9 mouse cellular contexts compared by ENCODE assay signal in the genomic region with DNA sequence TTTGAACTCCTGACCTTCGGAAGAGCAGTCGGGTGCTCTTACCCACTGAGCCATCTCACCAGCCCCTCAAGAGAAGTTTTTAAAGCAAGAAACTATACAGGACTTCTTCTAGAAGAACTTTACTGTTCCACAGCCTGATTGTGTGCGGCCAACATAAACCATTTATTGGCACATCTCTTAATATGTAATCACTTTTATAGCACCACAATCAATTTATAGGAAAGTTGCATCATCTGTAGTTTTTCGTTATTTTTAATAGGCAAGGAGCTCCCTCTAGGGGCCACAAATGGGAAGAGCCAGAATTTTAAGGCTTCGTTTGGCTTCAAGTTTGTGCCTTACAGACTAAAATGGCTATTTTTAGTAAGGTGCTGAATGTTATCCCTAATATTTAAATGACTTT. TPM values are rescaled to one million over a fixed set of nuclear protein-coding genes. Genes with fewer than 3 reads are reported as not detected.
DNase-seq lines count a peak whose midpoint lies in the region; ATAC-seq and TF ChIP-seq lines count a peak whose summit lies in the region.
"Had no signal": no experiment of that assay in that cellular context is flagged by ENCODE, and none has a peak within 500 bp of the region (broad histone marks: within the 10 kb centered on the region; RNA-seq: fewer than 3 reads in every experiment).

No protein-coding gene starts in this region.

- no peaks in the 10 kb centered on the region for H3K4me1 ChIP-seq in heart, embryonic 11.5 days (ENCODE audit: control insufficient read depth, insufficient read depth, low read length)
- H3K4me1 ChIP-seq: limb, embryonic 15.5 days had no signal

- H3K27me3 ChIP-seq in heart, embryonic 11.5 days (ENCODE audit: control insufficient read depth, insufficient read depth, low read length), result no peaks in the 10 kb centered on the region
- H3K27me3 ChIP-seq: limb, embryonic 15.5 days had no signal

- DNase-seq in embryo, embryonic 10.5 days (ENCODE audit: low spot score), result peak; percentile 49
- no peak for DNase-seq in embryo, embryonic 10 days (ENCODE audit: low spot score)
- DNase-seq in left cerebral cortex, adult 2 months (ENCODE audit: extremely low spot score in 1 of 2, low spot score in 2 of 2), result peak in 1 of 2 experiments; percentile 22
- DNase-seq in left cerebral cortex, adult 8-10 months (ENCODE audit: low spot score in 2 of 2), result no peak
- peak; percentile 18 for DNase-seq in CD4-positive helper T cell, adult 2 months (ENCODE audit: low read depth, low spot score)

- peak; percentile 84 for TF ChIP-seq CTCF in left cerebral cortex, adult 2 months (IDR thresholded peaks at IDR 0.05)

- H3K9me3 ChIP-seq in heart, embryonic 11.5 days (replicated peaks; ENCODE audit: control insufficient read depth, low read length), result no peaks in the 10 kb centered on the region
- H3K9me3 ChIP-seq: limb, embryonic 15.5 days had no signal

- H3K36me3 ChIP-seq in heart, embryonic 11.5 days (ENCODE audit: control insufficient read depth, insufficient read depth, low read length), result no peaks in the 10 kb centered on the region

- intact Hi-C loops in left cerebral cortex, adult 2 months (cut with DNase I), result loop anchor here (5.0 kb wide), 1 partner anchor 282 kb away; no protein-coding TSS in a partner anchor

- no peak overlapping the region for H3K4me3 ChIP-seq in left cerebral cortex, adult 2 months
- H3K4me3 ChIP-seq in heart, embryonic 11.5 days (ENCODE audit: low read depth, low read length), result no peak overlapping the region
- H3K4me3 ChIP-seq: limb, embryonic 15.5 days had no signal

- H3K27ac ChIP-seq in left cerebral cortex, adult 2 months, result no peak overlapping the region
- no peak overlapping the region for H3K27ac ChIP-seq in heart, embryonic 11.5 days (ENCODE audit: low read depth, low read length)
- H3K27ac ChIP-seq: limb, embryonic 15.5 days had no signal

- peak; percentile 73 for ATAC-seq in erythroblast, adult 5-6 weeks (replicated peaks; ENCODE audit: low FRiP score, poor library complexity, severe bottlenecking)
- no peak for ATAC-seq in monocyte, adult 5-6 weeks (replicated peaks; ENCODE audit: insufficient number of reproducible peaks, low FRiP score, low TSS enrichment, poor library complexity, severe bottlenecking)
- no peak for ATAC-seq in heart, embryonic 11.5 days (replicated peaks; ENCODE audit: insufficient number of reproducible peaks, low FRiP score, low TSS enrichment)

- no peak overlapping the region for H3K4me2 ChIP-seq in heart, embryonic 11.5 days
- H3K4me2 ChIP-seq: limb, embryonic 15.5 days had no signal

- 50% methylated on average over 5 of the region's 5 CpGs for WGBS in heart, embryonic 11.5 days (ENCODE audit: insufficient replicate concordance)

- H3K9ac ChIP-seq in heart, embryonic 11.5 days (ENCODE audit: low read depth, low read length), result no peak overlapping the region
- H3K9ac ChIP-seq: limb, embryonic 15.5 days had no signal

RNA-seq across cellular contexts. Expression of gene Apip, which starts 11.0 kb away (rescaled TPM):
- 10 to 100 TPM; 18.8 to 25.9 TPM for total RNA-seq in left cerebral cortex, adult 2 months (2021)
- total RNA-seq in left cerebral cortex, adult 8-10 months (2022), result 10 to 100 TPM; 12.3 to 21.8 (median 17.3) TPM
- total RNA-seq in erythroblast, adult 5-6 weeks (2015; ENCODE audit: low replicate concordance), result 10.7 and 38.2 TPM in 2 replicates
- 16.7 and 21.2 TPM in 2 replicates for total RNA-seq in erythroblast, adult 5-6 weeks (2017; ENCODE audit: low replicate concordance)
- 10.3 to 18.7 TPM (median 12.1 TPM) in 3 replicates for total RNA-seq in monocyte, adult 5-6 weeks (2017)
- polyA plus RNA-seq in heart, embryonic 11.5 days (2014; fragmentation: Nextera tagmentation; extraction: Ambion mirVana), result 69.4 and 70.2 TPM in 2 replicates

RNA-seq across cellular contexts. Expression of gene Pdhx, which starts 11.1 kb away (rescaled TPM):
- 10 to 100 TPM; 56.4 to 58.7 TPM for total RNA-seq in left cerebral cortex, adult 2 months (2021)
- total RNA-seq in left cerebral cortex, adult 8-10 months (2022), result 10 to 100 TPM; 48.3 to 59.4 (median 53.2) TPM
- 6.5 and 8.3 TPM in 2 replicates for total RNA-seq in erythroblast, adult 5-6 weeks (2015; ENCODE audit: low replicate concordance)
- 5.5 and 8.9 TPM in 2 replicates for total RNA-seq in erythroblast, adult 5-6 weeks (2017; ENCODE audit: low replicate concordance)
- 15.2 to 24.7 TPM (median 16.6 TPM) in 3 replicates for total RNA-seq in monocyte, adult 5-6 weeks (2017)
- polyA plus RNA-seq in heart, embryonic 11.5 days (2014; fragmentation: Nextera tagmentation; extraction: Ambion mirVana), result 51.0 and 59.7 TPM in 2 replicates

Comparison
In these comparisons a context has a peak if more than half of its experiments do, and no peak if none do; other contexts are left out.
1. DNase-seq: peak in embryo, embryonic 10.5 days (single experiment) and CD4-positive helper T cell, adult 2 months (single experiment); none in embryo, embryonic 10 days (single experiment) and left cerebral cortex, adult 8-10 months (0 of 2).